Mouse (Mus musculus) hindlimb bud, embryonic 11.5 days (tissue): ENCODE measurements at regions not wholly inside any gene's neighbourhood (a gene's known extent, or its start where the extent isn't known, plus 50 kb on each side); places are given as distances from the start of the nearest gene placed in this dataset.

Experiments
- DNase-seq: peaks from one replicate; pipeline ENCODE4 v3.0.0-alpha.2; 2012; ENCODE audit warnings: low read depth, low spot score; ENCODE audit errors: extremely low spot score

GRCm38 (mm10) chr13:97656618-97657017, 103.8 kb downstream of the Gm10260 start:
- no peak for DNase-seq

- no peak for DNase-seq
Observed at GRCm38 (mm10) chr13:97652279-97652678, 108.2 kb downstream of the Gm10260 start.

DNA sequence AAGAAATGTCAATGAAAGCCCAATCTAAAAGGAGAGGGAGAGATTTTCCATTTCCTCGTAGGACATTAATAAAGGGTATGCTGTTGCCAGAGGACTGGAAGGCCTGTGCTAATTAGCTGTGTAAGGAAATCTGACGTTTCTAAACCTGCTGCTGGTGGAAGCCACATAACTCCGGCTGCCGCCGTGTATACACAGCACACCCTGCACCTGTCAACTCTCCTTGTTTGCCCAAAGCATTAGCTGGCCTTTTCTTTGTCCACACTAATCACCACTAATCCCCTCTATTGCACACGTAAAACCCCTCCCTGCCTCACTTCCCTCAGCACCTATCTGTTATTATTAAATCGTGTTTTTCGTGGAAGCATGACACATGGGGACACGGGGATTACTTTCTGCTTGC, 108.7 kb downstream of the Gm10260 start:
- DNase-seq: no peak

GRCm38 (mm10) chr13:97651176-97651575, 109.3 kb downstream of the Gm10260 start:
- DNase-seq: no peak

- no peak for DNase-seq
Observed at GRCm38 (mm10) chr13:97650191-97650590, 110.2 kb downstream of the Gm10260 start.

DNA sequence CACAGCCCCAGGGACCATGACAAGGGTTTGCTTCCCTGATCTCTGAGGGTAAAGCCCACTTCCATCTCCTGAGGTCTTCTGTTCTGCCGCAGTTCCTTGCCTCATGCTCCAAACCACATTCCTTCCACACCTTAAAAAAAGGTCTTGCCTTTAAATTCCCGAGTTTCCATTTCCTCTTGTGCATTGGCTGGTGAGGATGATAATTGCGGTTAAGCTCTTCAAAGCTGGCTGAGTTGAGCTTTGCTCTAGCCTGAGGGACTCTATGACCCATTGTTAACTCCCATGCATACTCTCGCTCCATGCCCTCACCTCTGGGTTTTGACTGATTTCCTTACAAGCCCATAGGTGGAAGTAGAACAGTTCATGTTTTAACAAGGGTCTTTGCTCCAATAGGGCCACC, 112.9 kb downstream of the Gm10260 start:
- no peak for DNase-seq

DNA sequence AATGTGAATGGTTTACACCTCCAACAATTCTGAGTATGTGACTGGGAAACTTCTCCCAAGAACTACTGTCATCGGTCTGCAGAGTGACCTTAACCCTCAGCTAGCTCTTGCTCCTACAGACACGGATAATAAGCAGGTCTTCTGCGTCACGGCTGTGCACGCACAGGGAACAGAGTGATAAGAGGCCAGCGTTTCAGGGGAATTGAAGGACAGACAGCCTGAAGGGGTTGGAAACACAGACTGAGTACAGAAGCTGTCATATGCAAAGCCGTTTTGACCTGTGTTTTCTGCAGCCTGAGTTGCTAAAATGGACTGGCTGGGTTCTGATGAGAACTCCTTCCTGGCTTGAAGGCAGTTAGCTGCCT, 114.4 kb downstream of the Gm10260 start:
- no peak for DNase-seq

DNA sequence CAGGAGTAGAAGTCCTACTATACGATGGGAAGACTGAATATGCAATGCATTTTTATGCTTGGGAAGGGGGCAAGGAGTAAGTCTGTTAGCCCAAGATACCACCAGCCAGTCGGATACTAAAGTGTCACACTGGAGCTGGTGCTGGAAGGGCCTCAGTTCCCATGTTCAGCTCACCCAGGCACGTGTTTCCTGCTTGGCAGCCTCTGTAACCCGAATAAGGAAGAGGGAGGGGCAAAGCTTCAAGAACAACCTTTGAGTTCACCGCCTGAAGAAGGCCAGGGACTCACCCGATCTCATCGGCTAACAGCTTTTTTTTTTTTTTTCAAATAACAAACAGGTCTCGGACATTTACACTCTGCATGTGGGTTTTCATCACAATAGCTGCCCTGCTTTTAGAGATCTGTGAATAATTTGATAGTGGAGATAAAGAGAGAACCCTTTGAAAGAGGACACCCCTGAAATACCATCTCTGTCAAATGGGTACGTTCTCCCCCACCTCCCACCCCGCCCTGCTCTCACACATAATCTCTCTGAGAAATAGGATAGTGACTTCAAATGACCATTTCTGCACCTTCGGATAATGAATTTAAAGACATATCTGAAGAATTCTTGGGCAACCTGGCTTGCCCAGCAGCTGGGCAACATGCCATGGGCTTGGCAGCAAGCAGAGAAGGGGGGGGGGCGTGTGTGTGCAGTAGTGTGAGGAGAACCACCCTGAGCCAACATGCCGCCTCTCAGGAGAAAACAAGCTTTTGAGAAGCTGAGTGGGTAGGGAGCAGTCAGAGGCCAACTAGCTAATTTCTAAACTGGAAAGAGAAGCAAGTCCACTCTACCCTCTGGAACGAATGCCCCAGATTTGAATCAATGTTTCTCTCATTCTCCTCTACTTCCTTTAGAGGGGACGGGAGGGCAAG, 115.1 kb downstream of the Gm10260 start:
- DNase-seq: no peak

DNA sequence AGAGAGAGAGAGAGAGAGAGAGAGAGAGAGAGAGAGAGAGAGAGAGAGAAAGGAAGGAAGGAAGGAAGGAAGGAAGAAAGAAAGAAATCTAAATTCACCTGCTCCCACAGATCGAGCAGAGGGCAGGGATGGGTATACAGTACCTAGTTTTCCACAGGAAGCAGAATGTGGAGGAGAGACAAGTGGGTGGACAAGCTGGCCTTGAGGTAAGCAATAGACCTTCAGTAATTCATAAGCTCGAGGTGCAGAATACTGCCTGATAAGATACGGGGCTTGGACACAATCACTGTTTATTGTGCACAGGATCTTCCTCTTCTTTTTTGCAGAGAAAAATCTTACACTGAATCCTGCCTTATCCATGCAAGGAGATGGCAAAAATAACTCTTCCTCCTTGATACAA, 120.2 kb downstream of the Gm10260 start:
- DNase-seq: no peak

- DNase-seq: no peak
Observed at GRCm38 (mm10) chr13:97639656-97640055, 120.8 kb downstream of the Gm10260 start.

DNA sequence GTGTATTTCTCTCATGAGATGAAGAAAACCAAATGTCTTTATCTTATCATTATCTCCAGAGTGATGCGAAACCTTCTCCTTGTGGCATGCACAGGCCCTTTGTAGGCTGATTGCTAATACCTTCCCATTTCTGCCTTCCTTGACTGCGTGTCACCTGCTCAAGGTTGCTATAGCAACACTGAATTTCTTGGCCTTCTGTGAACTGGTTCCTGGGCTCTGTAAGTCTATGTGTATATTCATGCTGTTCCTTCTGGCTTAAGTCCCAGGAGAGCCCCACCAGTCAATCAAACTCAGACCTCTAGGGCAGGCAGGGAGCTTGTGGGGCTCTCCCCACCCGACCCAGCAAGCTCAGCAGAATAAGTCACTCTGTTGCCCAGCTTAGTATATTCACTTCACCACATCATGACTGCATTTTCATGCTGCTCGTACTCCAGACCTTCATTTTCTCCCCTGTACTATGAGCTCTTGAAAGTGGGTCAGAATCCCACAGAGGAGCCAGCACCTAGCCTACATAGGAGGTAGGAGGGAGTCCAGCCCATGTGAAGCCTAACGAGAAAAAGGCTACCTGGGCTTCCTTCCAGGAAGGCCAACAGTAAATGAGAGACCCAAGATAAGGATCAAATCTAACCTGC, 121.9 kb downstream of the Gm10260 start:
- no peak for DNase-seq

- no peak for DNase-seq
Observed at GRCm38 (mm10) chr13:97637506-97637905, 122.9 kb downstream of the Gm10260 start.

DNA sequence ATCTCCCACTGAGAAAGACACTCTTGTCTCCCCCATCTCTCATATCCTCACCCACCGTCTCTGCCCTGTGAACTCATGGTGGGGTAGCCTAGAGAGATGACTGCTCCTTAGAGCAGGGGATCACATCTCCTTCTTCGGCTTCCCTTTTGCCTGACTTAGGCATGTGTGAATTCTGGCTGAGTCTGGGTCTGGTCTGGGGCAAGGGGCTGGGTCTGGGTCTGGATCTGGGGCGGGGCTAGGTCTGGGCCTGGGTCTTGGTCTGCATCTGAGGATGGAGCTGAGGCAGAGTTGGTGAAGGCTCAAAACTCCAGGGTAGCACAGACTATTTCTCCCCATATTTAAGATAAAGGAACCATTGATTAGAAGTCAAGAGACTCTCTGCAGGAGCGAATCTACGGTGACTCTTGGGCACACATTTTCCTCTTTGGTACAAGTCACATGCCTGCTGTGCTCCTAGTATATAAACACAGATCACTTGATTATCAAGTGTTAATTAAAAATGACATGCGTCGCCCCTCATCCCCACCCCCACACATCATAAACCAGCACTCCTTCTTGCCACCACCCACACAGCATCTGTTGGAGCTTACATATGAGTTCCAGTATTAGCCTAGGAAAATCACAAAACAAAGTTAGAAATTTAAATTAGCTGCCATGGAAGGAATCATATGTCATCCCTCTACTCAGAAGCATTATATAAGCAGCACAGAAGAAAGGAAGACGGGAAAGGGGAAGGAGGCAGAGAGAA, 126.2 kb downstream of the Gm10260 start:
- no peak for DNase-seq

GRCm38 (mm10) chr13:97633551-97633950, 126.9 kb downstream of the Gm10260 start:
- no peak for DNase-seq

GRCm38 (mm10) chr13:97631872-97632402, 128.5 kb downstream of the Gm10260 start:
- DNase-seq: no peak

DNA sequence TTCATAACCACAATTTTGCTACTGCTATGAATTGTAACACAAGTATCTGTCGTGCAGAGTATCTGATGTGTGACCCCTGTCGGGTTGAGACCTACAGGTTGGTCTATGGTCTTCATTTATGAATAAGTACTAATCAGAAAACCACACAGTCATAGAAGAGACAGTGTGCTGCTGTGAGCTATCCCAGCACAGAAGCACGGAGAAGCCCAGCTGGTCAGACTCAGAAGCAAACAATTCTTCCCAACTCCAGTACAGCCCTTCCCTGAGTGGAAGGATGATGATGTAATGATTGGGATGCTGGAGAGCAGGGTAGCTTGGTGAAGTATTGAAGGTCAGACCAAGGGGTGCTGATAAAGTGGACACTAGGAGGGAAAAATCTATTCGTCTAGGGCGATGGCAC, 129.5 kb downstream of the Gm10260 start:
- DNase-seq: no peak

DNA sequence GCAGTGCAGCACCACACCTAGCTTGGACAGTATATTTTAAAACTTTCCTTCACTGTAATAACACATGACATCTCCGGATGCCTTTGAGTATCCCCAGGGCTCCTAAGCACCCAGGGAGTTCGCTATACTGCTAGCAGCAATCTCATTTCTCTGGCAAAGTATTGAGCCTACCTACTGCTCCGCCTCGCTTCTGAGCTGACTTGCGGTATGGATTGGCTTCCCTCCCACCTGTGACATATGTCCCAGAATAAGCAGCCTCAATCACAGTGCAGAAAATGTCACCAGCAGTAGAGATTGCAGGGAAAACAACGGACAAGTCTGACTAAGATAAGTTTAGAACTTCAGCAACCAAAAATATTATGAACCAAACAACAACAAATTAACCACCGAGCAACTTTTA, 131.8 kb downstream of the Gm10260 start:
- no peak for DNase-seq

GRCm38 (mm10) chr13:97627247-97627646, 133.2 kb downstream of the Gm10260 start:
- no peak for DNase-seq

GRCm38 (mm10) chr13:97626786-97627185, 133.6 kb downstream of the Gm10260 start:
- no peak for DNase-seq

DNA sequence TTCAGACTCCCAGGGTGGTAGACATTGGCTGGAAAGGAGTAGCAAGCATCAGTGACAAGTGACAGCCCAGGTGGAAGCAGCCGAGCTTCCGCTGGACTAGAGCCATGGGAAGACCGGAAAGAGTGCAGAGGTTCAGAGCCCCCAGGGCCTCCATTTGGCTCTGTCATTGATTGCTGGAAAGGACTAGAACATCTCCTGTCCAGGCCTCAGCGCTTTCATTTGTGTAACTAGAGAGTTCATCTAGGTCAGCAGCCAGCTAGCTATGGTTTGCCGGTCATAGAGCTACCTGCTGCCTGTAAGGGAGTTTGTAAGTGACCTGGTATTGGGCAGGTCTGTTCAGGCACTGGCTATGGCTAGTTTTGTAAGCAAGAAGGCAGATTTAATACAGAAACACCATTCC, 134.3 kb downstream of the Gm10260 start:
- no peak for DNase-seq

- DNase-seq: no peak
Observed at GRCm38 (mm10) chr13:97625391-97625790, 135.0 kb downstream of the Gm10260 start.

GRCm38 (mm10) chr13:97618190-97618586, 142.2 kb downstream of the Gm10260 start:
- no peak for DNase-seq
